Mouse (Mus musculus) gastrocnemius, adult 18-20 months (tissue): ENCODE data around the gene Cts6. TPM values are rescaled to one million over a fixed set of nuclear protein-coding genes. Genes with fewer than 3 reads are reported as not detected.
"Not testable (repeated sequence)": the region's sequence is repeated elsewhere in the genome, so short reads cannot be mapped to it uniquely, and the experiment has no call there.

ENCODE experiments used
- DNase-seq: peaks from one replicate; pipeline ENCODE4 v3.0.0; 2021; ENCODE audit warnings: low spot score
- long read RNA-seq, 2 experiments: library from polyadenylated mRNA; stranded (forward); transcript quantifications; one replicate each; pipeline ENCODE4 v2.0.0; 2021
- total RNA-seq, 2 experiments: library from RNA; stranded (reverse); gene quantifications; 2 replicates each; pipeline ENCODE4 v1.2.3; 2021

The Cts6 gene
- not detected for total RNA-seq
- long read RNA-seq, experiment 1 = 0 reads
- long read RNA-seq, experiment 2 = 0 reads

- DNase-seq = no peak
Observed at GRCm38 (mm10) chr13:61203310-61203709, at the start of gene Cts6. Gene Cts6 (minus strand): TSS chr13:61203410.

GRCm38 (mm10) chr13:61241076-61241947 is 38.1 kb upstream of the Cts6 start:
- DNase-seq = peak; percentile 11

GRCm38 (mm10) chr13:61185151-61185933 is 17.9 kb downstream of the Cts6 start:
- DNase-seq = not testable (repeated sequence)

- DNase-seq = no peak
Observed at GRCm38 (mm10) chr13:61164622-61165021, 38.6 kb downstream of the Cts6 start.

- no peak for DNase-seq
Observed at GRCm38 (mm10) chr13:61164156-61164555, 39.1 kb downstream of the Cts6 start, which contains the start of gene Ctsr. Gene Ctsr (minus strand): TSS chr13:61164256.

Other genes starting within 250 kb of the Cts6 start
- gene Ctsj, start 197.5 kb downstream of the Cts6 start, total RNA-seq = not detected
- not detected for gene Ctsq, start 162.8 kb downstream of the Cts6 start, total RNA-seq
- not detected for gene Ctsr, start 39.2 kb downstream of the Cts6 start, total RNA-seq
- gene Cts8, start 51.9 kb upstream of the Cts6 start, total RNA-seq = not detected
- gene Gm49398, start 85.4 kb upstream of the Cts6 start, total RNA-seq = not detected
- gene Cts7, start 154.8 kb upstream of the Cts6 start, total RNA-seq = not detected